Mouse (Mus musculus): ENCODE results near the gene Gmpr. TPM values are rescaled to one million over a fixed set of nuclear protein-coding genes. Genes with fewer than 3 reads are reported as not detected.

Gmpr gene
- total RNA-seq, 1 experiment from 2014 or later: 2.3 TPM

DNA sequence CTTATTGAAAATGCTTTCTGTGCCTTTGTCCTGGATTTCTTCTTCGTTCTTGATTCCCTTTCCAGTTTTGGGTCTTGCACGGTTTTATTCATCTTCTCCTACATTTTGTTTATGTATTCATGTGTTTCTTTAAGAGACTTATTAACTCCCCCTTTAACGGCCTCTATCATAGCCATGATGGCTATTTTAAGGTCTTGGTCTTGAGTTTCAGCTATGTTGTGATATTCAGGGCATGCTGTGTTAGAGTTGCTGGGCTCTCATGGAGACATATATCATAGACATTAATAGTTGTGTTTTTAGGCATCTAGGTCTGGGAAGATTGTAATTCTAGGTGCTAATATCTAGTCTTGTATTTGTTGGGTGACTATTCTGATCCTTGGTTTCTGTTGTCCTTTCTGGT, 8.6 kb upstream of the Gmpr start:
- no peak for ATAC-seq (ENCODE audit: extremely low read depth, insufficient number of reproducible peaks, low FRiP score, poor library complexity, severe bottlenecking)

- ATAC-seq (ENCODE audit: extremely low read depth, insufficient number of reproducible peaks, low FRiP score, poor library complexity, severe bottlenecking): no peak
These were observed 7.9 kb upstream of the Gmpr start for GRCm38 (mm10) chr13:45499391-45499790.

DNA sequence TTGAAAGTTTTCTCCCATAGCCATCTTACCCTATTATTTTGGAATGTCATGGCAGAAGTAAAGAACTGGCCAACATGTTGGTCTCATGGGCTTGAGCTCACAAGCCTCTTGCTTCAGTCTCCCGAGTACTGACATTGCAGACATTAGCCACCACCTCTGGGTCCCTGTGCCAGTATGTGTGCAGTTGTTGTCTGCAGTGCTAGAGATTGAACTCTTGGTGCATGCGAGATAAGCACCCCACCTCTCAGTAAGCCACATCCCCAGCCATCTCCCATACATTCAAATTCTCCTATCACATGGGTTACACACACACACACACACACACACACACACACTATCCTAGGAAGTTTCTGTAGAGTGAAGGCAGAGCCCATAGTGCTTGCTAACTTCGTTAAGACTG, 7.3 kb upstream of the Gmpr start:
- ATAC-seq (ENCODE audit: extremely low read depth, insufficient number of reproducible peaks, low FRiP score, poor library complexity, severe bottlenecking): no peak

DNA sequence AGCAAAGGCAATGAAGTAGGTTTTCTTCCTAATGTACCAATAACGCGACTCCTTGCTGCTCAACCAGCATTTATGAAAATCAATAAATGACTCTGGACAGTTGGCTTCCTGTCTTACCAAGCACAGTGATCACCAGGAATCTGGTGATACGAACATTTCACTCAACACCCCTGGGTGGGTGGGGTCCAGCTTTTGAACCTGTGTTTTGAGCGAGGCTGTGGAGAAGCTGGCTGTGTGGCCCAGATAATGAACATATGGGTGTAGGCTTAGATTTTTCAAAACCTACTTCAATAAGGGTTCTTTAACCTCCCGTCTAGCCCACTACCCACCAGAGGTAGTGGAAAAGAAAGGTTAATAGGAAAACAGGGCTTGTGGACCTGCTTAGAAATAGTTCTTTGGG, 4.5 kb upstream of the Gmpr start:
- ATAC-seq (ENCODE audit: extremely low read depth, insufficient number of reproducible peaks, low FRiP score, poor library complexity, severe bottlenecking): no peak

DNA sequence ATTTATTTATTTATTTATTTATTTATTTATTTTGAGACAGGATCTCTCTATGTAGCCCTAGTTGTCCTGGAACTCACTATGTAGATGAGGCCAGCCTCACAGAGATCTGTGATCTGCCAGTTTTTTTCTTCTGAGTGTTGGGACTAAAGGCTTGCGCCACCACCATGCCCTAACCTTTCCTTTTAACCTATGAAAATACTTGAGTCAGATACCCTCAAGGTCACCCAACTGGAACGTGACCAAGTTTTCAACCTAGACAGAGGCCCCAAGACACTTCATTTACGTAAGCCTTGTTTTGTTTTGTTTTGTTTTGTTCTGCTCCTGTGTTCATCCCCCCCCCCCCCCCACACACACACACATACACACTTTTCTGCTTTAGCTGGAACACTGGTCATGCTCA, 1.7 kb upstream of the Gmpr start:
- no peak for ATAC-seq (ENCODE audit: extremely low read depth, insufficient number of reproducible peaks, low FRiP score, poor library complexity, severe bottlenecking)

GRCm38 (mm10) chr13:45508495-45508894, 1.3 kb downstream of the Gmpr start:
- ATAC-seq (ENCODE audit: extremely low read depth, insufficient number of reproducible peaks, low FRiP score, poor library complexity, severe bottlenecking): no peak

- no peak for ATAC-seq (ENCODE audit: extremely low read depth, insufficient number of reproducible peaks, low FRiP score, poor library complexity, severe bottlenecking)
These were observed 2.1 kb downstream of the Gmpr start for GRCm38 (mm10) chr13:45509366-45509765.

- ATAC-seq (ENCODE audit: extremely low read depth, insufficient number of reproducible peaks, low FRiP score, poor library complexity, severe bottlenecking): no peak
These were observed 4.6 kb downstream of the Gmpr start for GRCm38 (mm10) chr13:45511706-45512435.

DNA sequence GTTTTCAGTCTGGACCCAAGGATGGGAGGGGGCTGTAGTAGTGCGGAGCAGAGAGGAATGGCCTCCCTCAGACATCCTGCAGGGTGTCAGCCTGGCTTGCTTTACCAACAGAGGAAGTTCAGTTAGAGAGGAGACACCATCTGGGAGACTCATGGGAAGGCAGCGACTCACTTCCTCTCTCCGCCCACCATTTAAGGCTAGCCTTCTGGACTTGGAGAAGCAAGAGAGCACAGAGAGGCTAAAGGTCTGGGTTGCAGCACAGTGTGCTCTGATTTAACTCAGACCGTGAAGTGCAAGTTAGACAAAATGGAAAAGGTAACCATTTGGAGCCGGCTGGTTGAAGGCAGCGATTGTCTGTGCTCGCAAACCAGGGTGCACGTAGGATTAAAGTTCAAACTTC, 5.3 kb downstream of the Gmpr start:
- no peak for ATAC-seq (ENCODE audit: extremely low read depth, insufficient number of reproducible peaks, low FRiP score, poor library complexity, severe bottlenecking)

GRCm38 (mm10) chr13:45513009-45513984, 6.1 kb downstream of the Gmpr start:
- no peak for ATAC-seq (ENCODE audit: extremely low read depth, insufficient number of reproducible peaks, low FRiP score, poor library complexity, severe bottlenecking)

GRCm38 (mm10) chr13:45514115-45514514, 6.9 kb downstream of the Gmpr start:
- no peak for ATAC-seq (ENCODE audit: extremely low read depth, insufficient number of reproducible peaks, low FRiP score, poor library complexity, severe bottlenecking)

DNA sequence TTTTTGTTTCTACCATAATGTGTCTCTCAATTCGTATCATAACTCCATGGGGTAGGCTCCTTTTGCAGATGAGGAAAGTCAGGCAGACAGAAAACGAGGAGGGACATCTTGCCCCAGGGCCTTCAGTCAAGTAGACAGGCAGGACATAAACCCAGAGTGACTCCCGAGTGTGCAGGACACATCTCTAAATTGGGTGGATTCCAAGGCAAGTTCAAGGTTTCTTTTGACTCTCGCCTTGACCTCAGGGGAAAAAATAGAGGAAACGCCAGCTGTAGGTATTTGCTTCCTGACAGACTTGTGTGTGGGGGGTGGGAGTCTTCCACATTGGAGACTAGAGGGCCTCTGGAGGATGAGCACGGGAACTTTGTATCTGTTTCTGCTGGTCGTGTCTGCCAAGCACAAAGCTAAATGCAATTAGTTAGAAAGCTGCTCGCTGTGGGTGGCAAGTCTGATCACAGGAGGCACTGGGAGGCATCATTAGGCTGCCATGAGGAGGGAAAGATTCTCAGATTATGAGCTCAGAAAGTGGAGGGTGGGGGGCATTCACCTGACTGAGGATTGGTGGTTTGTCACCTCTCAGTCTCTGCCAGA, 7.7 kb downstream of the Gmpr start:
- ATAC-seq (ENCODE audit: extremely low read depth, insufficient number of reproducible peaks, low FRiP score, poor library complexity, severe bottlenecking): no peak

- no peak for ATAC-seq (ENCODE audit: extremely low read depth, insufficient number of reproducible peaks, low FRiP score, poor library complexity, severe bottlenecking)
These were observed 9.5 kb downstream of the Gmpr start for GRCm38 (mm10) chr13:45516501-45517393.

GRCm38 (mm10) chr13:45524305-45524704, 17.1 kb downstream of the Gmpr start:
- ATAC-seq (ENCODE audit: extremely low read depth, insufficient number of reproducible peaks, low FRiP score, poor library complexity, severe bottlenecking): no peak

- ATAC-seq (ENCODE audit: extremely low read depth, insufficient number of reproducible peaks, low FRiP score, poor library complexity, severe bottlenecking): no peak
These were observed 17.7 kb downstream of the Gmpr start for GRCm38 (mm10) chr13:45524791-45525435.

DNA sequence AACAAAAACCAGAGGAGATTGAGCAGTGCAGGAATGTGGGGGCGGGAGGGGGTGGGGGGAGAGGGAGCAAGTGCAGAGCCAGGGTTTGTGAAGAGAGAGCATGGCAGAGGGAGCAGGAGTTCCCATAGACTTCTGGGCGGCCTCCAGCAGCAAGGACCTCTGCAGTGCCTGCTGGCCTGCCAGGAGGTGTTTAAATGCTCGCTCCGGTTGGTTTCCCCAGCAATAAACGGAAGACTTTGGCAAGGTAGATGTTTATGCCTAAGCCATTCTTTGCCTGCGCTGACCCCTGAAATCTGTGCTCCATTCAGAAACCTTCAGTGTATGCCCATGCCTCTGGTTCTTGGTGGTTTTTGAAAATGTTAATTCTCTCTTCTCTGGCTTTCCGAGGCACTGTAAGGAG, 19.0 kb downstream of the Gmpr start:
- ATAC-seq (ENCODE audit: extremely low read depth, insufficient number of reproducible peaks, low FRiP score, poor library complexity, severe bottlenecking): no peak

GRCm38 (mm10) chr13:45527232-45527964, 20.2 kb downstream of the Gmpr start:
- ATAC-seq (ENCODE audit: extremely low read depth, insufficient number of reproducible peaks, low FRiP score, poor library complexity, severe bottlenecking): no peak

- no peak for ATAC-seq (ENCODE audit: extremely low read depth, insufficient number of reproducible peaks, low FRiP score, poor library complexity, severe bottlenecking)
These were observed 21.5 kb downstream of the Gmpr start for GRCm38 (mm10) chr13:45528787-45529186.
